Mouse (Mus musculus) CH12.LX (cell line): ENCODE results near the gene Nucb1.

ENCODE experiments used
- CHD2 ChIP-seq: IDR thresholded peaks from 2 replicates; pipeline ENCODE4 v1.6.1; 2011; ENCODE audit warnings: low read length, improper control_type of control experiment
- MAX ChIP-seq: IDR thresholded peaks from 2 replicates; pipeline ENCODE4 v1.6.1; 2011; ENCODE audit warnings: low read length, improper control_type of control experiment
- MAZ ChIP-seq: IDR thresholded peaks from 2 replicates; pipeline ENCODE4 v1.6.1; 2012; ENCODE audit warnings: low read depth, mild to moderate bottlenecking, inconsistent platforms, low read length, improper control_type of control experiment, moderate library complexity
- POLR2A ChIP-seq: IDR thresholded peaks from 2 replicates; pipeline ENCODE4 v1.6.1; 2011; ENCODE audit warnings: low read depth, mild to moderate bottlenecking, improper control_type of control experiment, low read length
- TBP ChIP-seq: conservative IDR thresholded peaks from 2 replicates; pipeline ENCODE4 v1.6.1; 2011; ENCODE audit warnings: low read depth, low read length, improper control_type of control experiment
- TCF12 ChIP-seq: IDR thresholded peaks from 2 replicates; pipeline ENCODE4 v1.6.1; 2014; ENCODE audit warnings: low read depth, mild to moderate bottlenecking, inconsistent platforms, low read length, improper control_type of control experiment
- ZC3H11A ChIP-seq: IDR thresholded peaks from 2 replicates; pipeline ENCODE4 v1.6.1; 2012; ENCODE audit warnings: low read depth, mild to moderate bottlenecking, inconsistent platforms, low read length, improper control_type of control experiment

- TF ChIP-seq TBP (no peak), ZC3H11A (no peak), TCF12 (no peak), CHD2 (no peak), MAZ (no peak), MAX (no peak), POLR2A (no peak)
Measured at GRCm38 (mm10) chr7:45507583-45507982, 2.6 kb downstream of the Nucb1 start.
